Mouse (Mus musculus) limb, embryonic 12.5 days (tissue): ENCODE results near the gene Olfr624. TPM values are rescaled to one million over a fixed set of nuclear protein-coding genes. Genes with fewer than 3 reads are reported as not detected.
"Not testable (repeated sequence)": the region's sequence is repeated elsewhere in the genome, so short reads cannot be mapped to it uniquely, and the experiment has no call there.

Experiments
- ATAC-seq: fragments of 200-750 bp; cut with Nextera tagmentation; 2 replicates; pipeline ENCODE4 v1.8.0; 2017; ENCODE audit warnings: low read depth, moderate TSS enrichment; ENCODE audit not compliant: insufficient number of reproducible peaks, insufficient read depth, low FRiP score, low TSS enrichment
- H3K27ac ChIP-seq: fragments of 300-500 bp; sonication (generic); 2 replicates; pipeline ENCODE4 v1.5.1; 2016; ENCODE audit warnings: mild to moderate bottlenecking, moderate library complexity
- H3K27me3 ChIP-seq: fragments of 300-500 bp; sonication (generic); 2 replicates; pipeline ENCODE4 v1.6.1; 2016; ENCODE audit warnings: mild to moderate bottlenecking, moderate library complexity
- H3K36me3 ChIP-seq: fragments of 300-500 bp; sonication (generic); 2 replicates; pipeline ENCODE4 v1.6.1; 2016; ENCODE audit warnings: mild to moderate bottlenecking, moderate library complexity
- H3K4me1 ChIP-seq: fragments of 300-500 bp; sonication (generic); replicated peaks from 2 replicates; pipeline ENCODE4 v1.6.1; 2016
- H3K4me2 ChIP-seq: fragments of 300-500 bp; sonication (generic); 2 replicates; pipeline ENCODE4 v1.6.1; 2016; ENCODE audit warnings: mild to moderate bottlenecking, moderate library complexity
- H3K4me3 ChIP-seq: fragments of 300-500 bp; sonication (generic); replicated peaks from 2 replicates; pipeline ENCODE4 v1.5.1; 2016; ENCODE audit warnings: mild to moderate bottlenecking
- H3K9ac ChIP-seq: fragments of 300-500 bp; sonication (generic); replicated peaks from 2 replicates; pipeline ENCODE4 v1.6.1; 2016; ENCODE audit warnings: mild to moderate bottlenecking, moderate library complexity
- H3K9me3 ChIP-seq: fragments of 300-500 bp; sonication (generic); 2 replicates; pipeline ENCODE4 v1.6.1; 2016; ENCODE audit warnings: mild to moderate bottlenecking, moderate library complexity
- WGBS: fragments of 180-500 bp; shearing (Covaris S2); methylation state at CpG from one replicate; pipeline ENCODE4 v1.1.7; 2016; 5-methylcytosine and 5-hydroxymethylcytosine counted together
- polyA plus RNA-seq: library from polyadenylated mRNA; unstranded; fragments of >200 nt; fragmentation: Nextera tagmentation; extraction: Ambion mirVana; gene quantifications from 2 replicates; pipeline ENCODE4 v1.2.1, GENCODE M21; 2016

The Olfr624 gene
- 0.06 and 0.11 TPM in 2 replicates for polyA plus RNA-seq

GRCm38 (mm10) chr7:103671091-103671490 is at the start of gene Olfr624:
Gene Olfr624, minus strand, starts transcription at chr7:103671191.
- ATAC-seq, result no peak
- H3K27ac ChIP-seq, result no peak within 1 kb of the TSS
- WGBS, result 99% methylated on average over 2 of the region's 2 CpGs
- no peaks in the 10 kb centered on the region for H3K27me3 ChIP-seq
- no peak within 1 kb of the TSS for H3K4me2 ChIP-seq
- no peaks in the 10 kb centered on the region for H3K9me3 ChIP-seq
- H3K36me3 ChIP-seq, result no peaks in the 10 kb centered on the region
- no peak within 1 kb of the TSS for H3K4me3 ChIP-seq
- no peaks in the 10 kb centered on the region for H3K4me1 ChIP-seq
- H3K9ac ChIP-seq, result no peak within 1 kb of the TSS

- H3K4me2 ChIP-seq, H3K36me3 ChIP-seq, H3K9me3 ChIP-seq, H3K27ac ChIP-seq, ATAC-seq, H3K9ac ChIP-seq, H3K4me3 ChIP-seq, H3K27me3 ChIP-seq, H3K4me1 ChIP-seq: not testable (repeated sequence)
- WGBS, result 89% methylated on average over 1 of the region's 1 CpGs
Measured at GRCm38 (mm10) chr7:103716398-103716797, 45.4 kb upstream of the Olfr624 start.

DNA sequence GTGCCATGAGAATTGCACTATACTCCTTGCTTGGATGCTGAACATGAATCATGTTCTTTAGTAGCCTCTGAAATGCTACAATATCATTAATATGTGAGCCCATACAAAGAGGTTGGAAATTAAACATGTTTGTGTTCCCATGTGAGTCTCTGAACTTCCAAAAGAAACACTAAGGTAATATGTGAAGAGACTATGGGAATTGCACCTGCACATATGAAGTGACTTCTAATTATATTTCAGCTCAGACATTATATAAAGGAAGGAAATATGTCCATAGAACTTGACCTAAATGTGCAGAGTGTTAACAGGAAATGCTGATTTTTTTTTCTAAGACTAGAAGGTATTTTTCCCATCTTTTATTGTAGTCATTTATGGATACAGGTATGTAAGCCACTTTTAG is 43.4 kb upstream of the Olfr624 start, which contains the start of gene Olfr243:
Olfr243 (plus strand) TSS at position 301 of the 400 bp plus-strand sequence.
- Histone ChIP-seq H3K27ac (no peak within 1 kb of the TSS), H3K36me3 (no peaks in the 10 kb centered on the region), H3K9ac (no peak within 1 kb of the TSS), H3K4me3 (no peak within 1 kb of the TSS), H3K9me3 (no peaks in the 10 kb centered on the region), H3K4me2 (no peak within 1 kb of the TSS), H3K4me1 (no peaks in the 10 kb centered on the region), H3K27me3 (no peaks in the 10 kb centered on the region)
- no peak for ATAC-seq

GRCm38 (mm10) chr7:103712024-103712423 is 41.0 kb upstream of the Olfr624 start:
- H3K36me3 ChIP-seq, result no peaks in the 10 kb centered on the region
- no peak overlapping the region for H3K4me2 ChIP-seq
- 27% methylated on average over 2 of the region's 2 CpGs for WGBS
- H3K9ac ChIP-seq, result no peak overlapping the region
- no peaks in the 10 kb centered on the region for H3K27me3 ChIP-seq
- no peak overlapping the region for H3K4me3 ChIP-seq
- no peak overlapping the region for H3K27ac ChIP-seq
- no peaks in the 10 kb centered on the region for H3K4me1 ChIP-seq
- no peak for ATAC-seq
- no peaks in the 10 kb centered on the region for H3K9me3 ChIP-seq

DNA sequence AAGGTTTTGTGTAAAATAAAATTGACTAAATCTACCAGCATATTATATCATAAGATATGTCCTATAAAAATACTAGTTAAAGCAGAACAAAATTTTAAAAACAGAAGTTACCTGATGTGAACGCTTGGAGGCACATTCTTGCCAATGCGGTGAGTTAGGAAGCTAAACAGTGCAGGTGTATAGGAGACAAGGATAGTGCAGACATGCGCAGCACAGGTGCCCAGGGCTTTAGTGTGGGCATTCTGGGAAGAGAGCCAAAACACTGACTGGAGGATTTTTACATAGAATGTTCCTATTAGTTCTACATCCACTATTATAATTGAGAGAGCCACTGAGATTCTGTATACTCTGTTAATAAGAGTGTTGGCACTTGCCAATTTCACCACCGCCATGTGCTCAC is 28.5 kb upstream of the Olfr624 start:
- WGBS, result 88% methylated on average over 4 of the region's 4 CpGs
- Histone ChIP-seq H3K4me3 (no peak overlapping the region), H3K36me3 (no peaks in the 10 kb centered on the region), H3K9me3 (no peaks in the 10 kb centered on the region), H3K4me1 (no peaks in the 10 kb centered on the region), H3K9ac (no peak overlapping the region), H3K27me3 (no peaks in the 10 kb centered on the region), H3K4me2 (no peak overlapping the region), H3K27ac (no peak overlapping the region)
- ATAC-seq, result no peak

DNA sequence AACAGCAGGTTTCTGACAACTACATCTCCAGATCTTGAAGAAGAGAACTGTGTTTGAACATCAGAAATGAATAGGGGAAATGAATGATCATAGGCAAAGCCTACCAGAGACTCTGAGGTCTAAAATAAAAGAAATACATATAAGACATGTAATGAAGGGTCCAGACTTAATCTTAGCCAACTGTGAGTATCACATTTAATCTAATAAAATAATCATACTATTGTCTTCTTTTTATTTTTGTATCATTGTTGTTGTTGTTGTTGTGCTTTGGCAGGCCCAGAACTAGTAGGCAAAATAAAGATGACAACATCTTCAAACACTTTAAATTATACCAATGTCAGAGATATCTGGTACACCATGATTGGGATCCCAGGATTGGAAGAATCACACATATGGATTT is 11.4 kb upstream of the Olfr624 start, which contains the start of gene Olfr625-ps1:
Olfr625-ps1 (plus strand) TSS at position 301 of the 400 bp plus-strand sequence.
- Histone ChIP-seq H3K4me3 (no peak within 1 kb of the TSS), H3K4me1 (no peaks in the 10 kb centered on the region), H3K9me3 (0 out of 2 replicates have a peak, but pooled peaks cover 4% of the 10 kb centered on the region), H3K9ac (no peak within 1 kb of the TSS), H3K27ac (no peak within 1 kb of the TSS), H3K4me2 (no peak within 1 kb of the TSS), H3K27me3 (no peaks in the 10 kb centered on the region), H3K36me3 (no peaks in the 10 kb centered on the region)
- no peak for ATAC-seq

DNA sequence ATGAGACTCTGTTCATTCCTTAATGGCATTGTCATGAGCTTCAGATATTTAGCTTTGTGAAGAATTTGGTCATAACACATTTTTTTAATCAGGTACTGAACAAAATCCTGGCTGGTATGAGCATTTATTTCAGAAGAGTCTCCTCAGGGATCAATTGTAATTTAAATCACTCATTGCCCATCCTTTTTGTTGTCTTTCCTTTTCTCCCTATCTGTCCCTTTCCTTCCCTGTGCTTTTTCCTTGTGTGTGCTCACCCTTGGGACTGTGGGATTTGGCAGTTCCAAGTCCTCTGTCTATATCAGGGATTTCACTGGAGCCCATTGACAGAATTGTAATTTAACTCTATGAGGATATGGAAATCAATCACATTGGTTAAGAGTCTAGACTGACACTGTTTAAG is 7.4 kb downstream of the Olfr624 start, which contains the start of gene Olfr623:
Olfr623 (minus strand) TSS at position 101 of the 400 bp plus-strand sequence.
- H3K4me2 ChIP-seq, result no peak within 1 kb of the TSS
- no peaks in the 10 kb centered on the region for H3K36me3 ChIP-seq
- H3K9me3 ChIP-seq, result no peaks in the 10 kb centered on the region; the same call in 1 of the 2 replicates
- no peaks in the 10 kb centered on the region for H3K4me1 ChIP-seq
- H3K27me3 ChIP-seq, result no peaks in the 10 kb centered on the region
- H3K27ac ChIP-seq, result no peak within 1 kb of the TSS
- no peak within 1 kb of the TSS for H3K4me3 ChIP-seq
- no peak within 1 kb of the TSS for H3K9ac ChIP-seq
- ATAC-seq, result no peak

GRCm38 (mm10) chr7:103644070-103644469 is 26.9 kb downstream of the Olfr624 start:
- no peak overlapping the region for H3K9ac ChIP-seq
- no peak for ATAC-seq
- H3K4me2 ChIP-seq, result no peak overlapping the region
- H3K27ac ChIP-seq, result no peak overlapping the region
- no peak overlapping the region for H3K4me3 ChIP-seq
- no peaks in the 10 kb centered on the region for H3K9me3 ChIP-seq
- H3K4me1 ChIP-seq, result no peaks in the 10 kb centered on the region
- WGBS, result 81% methylated on average over 4 of the region's 4 CpGs
- no peaks in the 10 kb centered on the region for H3K36me3 ChIP-seq
- no peaks in the 10 kb centered on the region for H3K27me3 ChIP-seq

DNA sequence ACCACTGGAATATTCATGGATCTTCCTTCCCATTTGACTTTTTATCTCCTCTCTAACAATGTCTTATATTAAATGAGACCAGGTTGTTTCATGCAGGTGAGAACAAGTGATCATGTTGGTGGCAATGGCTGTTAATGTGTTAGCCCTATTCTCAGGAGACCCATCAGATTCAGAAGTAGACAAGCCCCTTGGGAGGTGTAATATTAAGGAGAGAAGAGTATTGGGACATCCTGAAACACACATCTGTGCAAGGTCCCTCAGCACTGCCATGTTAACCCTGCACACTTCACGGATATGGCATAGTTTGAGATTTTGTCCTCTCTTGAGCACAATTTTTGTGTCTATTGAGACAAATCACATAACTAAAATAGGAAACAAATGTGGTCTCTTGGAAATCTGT is 28.4 kb downstream of the Olfr624 start, which contains the start of gene Olfr622:
Olfr622 (minus strand) TSS at position 101 of the 400 bp plus-strand sequence.
- Histone ChIP-seq H3K27ac (no peak within 1 kb of the TSS), H3K4me2 (no peak within 1 kb of the TSS), H3K4me1 (no peaks in the 10 kb centered on the region), H3K27me3 (no peaks in the 10 kb centered on the region), H3K9ac (no peak within 1 kb of the TSS), H3K9me3 (no peaks in the 10 kb centered on the region), H3K4me3 (no peak within 1 kb of the TSS), H3K36me3 (no peaks in the 10 kb centered on the region)
- WGBS, result 89% methylated on average over 1 of the region's 1 CpGs
- no peak for ATAC-seq

DNA sequence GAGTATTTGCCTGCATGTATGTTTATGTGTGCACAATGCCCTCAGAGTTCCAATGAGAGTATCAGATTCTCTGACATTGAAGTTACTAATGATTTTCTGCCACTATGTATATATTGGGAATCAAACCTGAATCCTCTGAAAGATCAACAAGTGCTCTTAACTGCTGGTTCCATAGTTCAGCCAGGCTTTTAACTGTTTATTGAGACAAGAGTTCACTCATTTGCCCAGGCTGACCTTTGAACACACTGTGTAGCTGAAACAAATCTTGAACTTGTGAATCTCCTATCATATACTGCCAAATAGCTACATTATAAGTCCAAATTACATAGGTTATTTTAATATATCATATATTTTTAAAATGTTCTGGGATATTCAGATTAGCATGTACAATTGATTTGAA is 34.2 kb downstream of the Olfr624 start:
- Histone ChIP-seq H3K9ac (no peak overlapping the region), H3K27ac (no peak overlapping the region), H3K4me3 (no peak overlapping the region), H3K27me3 (no peaks in the 10 kb centered on the region), H3K4me1 (no peaks in the 10 kb centered on the region), H3K4me2 (no peak overlapping the region), H3K9me3 (no peaks in the 10 kb centered on the region), H3K36me3 (no peaks in the 10 kb centered on the region)
- ATAC-seq, result no peak
